Mouse (Mus musculus) frontal cortex, adult (tissue): Measurements from ENCODE around the gene Dtl.

ENCODE experiments used
- ATAC-seq: cut with Nextera tagmentation; 2 replicates; pipeline ENCODE4 v1.9.2; 2017; ENCODE audit warnings: mild to moderate bottlenecking, moderate library complexity, mixed read lengths; ENCODE audit not compliant: low TSS enrichment

Gene Dtl

GRCm38 (mm10) chr1:191579524-191579923 is 4.2 kb upstream of the Dtl start:
- no peak for ATAC-seq

GRCm38 (mm10) chr1:191574871-191575457 is 380 bp downstream of the Dtl start:
- no peak for ATAC-seq

DNA sequence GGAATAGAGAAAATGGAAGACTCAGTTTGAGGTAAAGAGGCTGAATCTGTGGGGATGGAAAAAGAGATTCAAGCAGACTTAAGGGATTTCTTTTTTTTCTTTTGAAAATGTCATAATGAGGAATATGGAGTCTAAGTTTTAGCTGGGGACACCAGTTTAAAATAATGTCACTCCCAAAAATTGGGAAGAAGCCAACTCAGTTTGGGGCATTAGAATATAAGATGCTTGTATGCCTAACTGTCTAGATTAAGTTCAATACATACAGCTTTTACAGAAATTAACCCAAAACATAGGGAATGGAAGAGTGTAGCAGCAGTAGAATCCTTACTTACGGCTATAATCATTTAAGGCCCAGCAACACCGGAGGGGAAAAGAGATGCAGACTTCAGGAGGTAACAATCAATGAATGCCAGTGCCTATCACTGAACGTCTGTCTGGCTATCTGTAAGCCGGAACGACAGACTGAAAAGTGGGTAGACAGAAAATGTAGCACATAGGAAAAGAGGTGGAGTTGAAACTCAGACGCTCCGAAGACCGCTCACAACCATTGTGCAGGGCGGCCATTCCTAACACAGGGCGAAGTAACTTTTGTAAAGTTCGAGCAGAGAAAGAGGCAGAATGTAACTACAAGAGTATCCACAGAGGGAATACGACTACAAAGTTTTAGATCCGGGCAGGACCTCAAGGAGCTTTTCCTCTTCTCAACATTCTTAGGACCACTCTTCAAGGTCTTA is 1.3 kb downstream of the Dtl start:
- no peak for ATAC-seq

GRCm38 (mm10) chr1:191570415-191570814 is 4.9 kb downstream of the Dtl start:
- no peak for ATAC-seq

GRCm38 (mm10) chr1:191569625-191570024 is 5.7 kb downstream of the Dtl start:
- no peak for ATAC-seq

GRCm38 (mm10) chr1:191567859-191568258 is 7.5 kb downstream of the Dtl start:
- ATAC-seq: no peak

DNA sequence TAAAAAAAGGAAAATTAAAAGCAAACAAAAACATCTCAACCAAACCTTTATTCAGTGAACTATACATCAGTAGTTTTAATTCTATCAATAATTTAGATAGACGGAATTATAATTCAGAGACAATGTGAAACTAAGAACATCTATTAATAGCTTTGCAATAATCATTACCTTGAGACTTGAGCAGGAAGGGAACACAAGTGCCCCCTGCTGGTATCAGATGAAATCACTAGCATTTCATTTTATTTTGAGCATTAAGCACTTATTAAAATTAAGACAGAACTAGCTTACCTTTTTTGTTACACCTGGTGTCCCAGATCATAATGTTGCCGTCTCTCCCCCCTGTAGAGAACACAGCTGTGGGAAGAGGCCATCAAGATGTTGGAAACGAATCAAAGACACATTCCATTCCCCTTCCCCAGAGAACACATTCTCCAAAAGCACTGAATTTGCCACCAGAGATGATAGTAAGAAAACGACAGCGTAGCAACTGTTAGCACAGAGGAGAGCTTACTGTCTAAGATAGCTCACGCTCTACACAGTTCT is 12.4 kb downstream of the Dtl start:
- ATAC-seq: no peak

DNA sequence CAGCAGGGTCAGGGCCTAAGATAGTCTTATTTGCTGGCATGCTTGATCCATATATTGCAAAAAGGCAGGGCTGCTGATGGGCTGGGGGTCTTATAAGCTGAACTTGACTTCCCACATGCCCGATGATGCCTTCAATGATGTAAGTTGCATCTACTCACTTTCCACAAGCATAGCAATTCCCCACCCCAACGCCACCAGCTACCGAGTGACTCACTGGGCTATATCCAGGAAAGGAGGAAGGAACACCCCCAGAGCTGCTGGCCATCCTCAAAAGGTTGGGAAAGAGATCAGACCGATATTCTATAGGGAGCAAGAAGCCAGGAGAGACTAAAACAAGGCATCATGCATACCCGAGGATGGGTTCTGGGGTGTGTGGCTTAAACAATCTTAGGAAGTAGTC is 15.6 kb downstream of the Dtl start:
- peak; percentile 52; the same call in 1 of the 2 replicates for ATAC-seq

DNA sequence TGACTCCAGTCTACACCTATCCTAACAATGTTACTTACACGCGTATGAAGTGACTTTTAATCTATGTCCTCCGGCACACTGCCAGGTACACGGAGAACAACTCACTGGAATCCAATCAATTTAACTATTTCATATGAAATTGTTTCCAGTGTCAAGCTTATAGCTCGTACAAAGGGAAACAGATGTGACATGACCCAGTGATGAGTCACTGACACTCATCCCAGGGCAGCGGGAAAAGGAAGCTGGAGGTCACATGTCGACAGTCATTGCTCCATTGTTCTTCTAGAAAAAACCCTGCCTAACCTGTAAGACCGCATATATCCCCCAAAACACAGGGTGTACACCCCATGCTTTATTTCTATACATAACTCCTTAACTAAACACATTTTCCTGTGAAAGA is 18.2 kb downstream of the Dtl start:
- no peak for ATAC-seq

DNA sequence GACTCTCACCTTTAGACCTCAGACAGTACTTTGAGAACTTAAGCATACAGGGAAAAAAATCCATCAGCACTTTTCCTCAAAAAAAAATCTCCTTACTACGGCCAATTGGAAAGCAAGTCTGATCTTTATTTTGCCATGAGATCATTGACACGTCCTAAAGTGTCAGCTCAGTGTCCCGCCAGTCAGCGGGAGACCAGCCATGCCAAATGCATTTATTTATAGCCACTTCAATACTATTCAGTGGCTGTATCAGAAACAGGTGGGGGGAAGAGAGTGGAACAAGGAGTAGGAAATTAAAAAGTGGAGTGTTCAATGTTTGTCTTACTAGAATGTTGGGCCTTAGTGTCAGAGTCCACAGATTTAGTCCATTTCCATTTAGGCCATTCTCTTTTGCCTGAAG is 24.6 kb downstream of the Dtl start:
- ATAC-seq: no peak

DNA sequence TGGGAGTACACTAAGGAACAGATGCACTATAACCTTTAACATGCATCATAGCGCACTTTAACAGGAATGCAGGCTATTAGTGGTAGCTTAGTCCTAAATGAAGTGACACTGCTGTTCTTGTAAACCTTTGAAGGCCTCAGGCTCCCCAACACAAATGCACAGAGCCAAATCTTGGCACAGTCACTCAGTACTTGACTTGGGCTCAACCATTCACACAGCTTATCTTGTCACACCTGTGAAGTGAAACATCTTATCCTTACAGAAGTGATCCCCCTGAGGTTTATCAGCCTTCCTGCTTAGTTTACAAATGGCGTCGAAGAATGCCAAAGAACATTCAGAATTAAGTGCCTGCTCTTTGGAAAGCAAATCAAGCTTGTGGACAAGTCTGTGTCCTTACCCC is 31.6 kb downstream of the Dtl start:
- no peak for ATAC-seq

DNA sequence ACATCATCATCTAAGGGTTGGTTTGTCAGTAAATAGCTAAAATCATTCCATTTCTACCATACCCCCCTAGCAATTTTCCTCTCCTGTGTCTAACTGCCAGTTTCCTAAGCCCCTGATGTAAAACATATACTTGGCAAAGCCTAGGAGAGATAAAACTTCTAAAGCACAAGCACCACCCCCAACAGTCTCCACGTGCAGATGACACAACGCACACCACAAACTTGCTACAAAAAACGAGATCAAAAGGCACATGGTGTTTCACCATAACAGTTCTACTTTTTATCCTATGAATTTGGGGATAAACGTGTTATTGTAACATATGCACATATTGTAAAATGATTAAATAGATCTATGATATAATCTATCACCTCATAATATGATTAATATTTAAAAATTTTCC is 33.7 kb downstream of the Dtl start:
- no peak for ATAC-seq

DNA sequence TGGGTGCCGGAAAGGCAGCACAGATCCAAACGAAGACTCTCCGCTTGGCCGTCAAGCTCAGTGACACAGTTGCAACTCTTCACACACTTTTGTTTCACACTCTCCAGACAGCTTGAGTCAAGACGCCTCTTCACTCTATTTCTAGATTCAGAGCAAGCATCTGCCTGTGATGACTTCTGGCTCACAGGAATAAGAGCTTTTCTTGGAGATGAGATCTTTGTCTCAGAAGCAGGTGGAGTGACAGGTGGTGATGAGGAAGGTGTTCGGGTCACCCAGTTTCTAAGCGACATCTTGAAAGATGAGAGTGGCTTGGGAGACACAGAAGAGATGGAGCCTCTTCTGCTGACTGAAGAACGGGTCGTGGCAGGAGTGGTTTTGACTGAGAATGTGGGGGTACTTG is 34.3 kb downstream of the Dtl start:
- ATAC-seq: peak; percentile 94

GRCm38 (mm10) chr1:191540300-191540699 is 35.0 kb downstream of the Dtl start:
- ATAC-seq: no peak

DNA sequence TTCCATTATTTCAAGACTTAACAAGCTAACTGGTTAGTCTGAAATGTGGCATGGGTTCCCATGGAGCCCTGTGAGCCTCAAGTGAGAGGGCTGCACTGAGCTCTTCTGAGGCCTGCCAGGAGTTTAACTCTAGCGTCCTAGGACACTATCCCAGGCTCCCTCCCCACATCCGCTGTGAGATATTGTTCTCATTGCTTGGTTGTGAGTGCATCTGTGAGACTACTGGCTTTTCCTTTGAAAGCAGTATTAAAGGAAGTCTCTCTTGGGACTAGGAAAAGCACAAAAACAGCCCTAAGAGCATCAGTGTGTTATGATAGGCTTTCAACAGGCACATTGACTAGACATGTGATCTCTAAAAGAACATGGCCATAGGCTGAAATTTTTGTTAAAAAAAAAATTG is 40.4 kb downstream of the Dtl start:
- ATAC-seq: no peak

DNA sequence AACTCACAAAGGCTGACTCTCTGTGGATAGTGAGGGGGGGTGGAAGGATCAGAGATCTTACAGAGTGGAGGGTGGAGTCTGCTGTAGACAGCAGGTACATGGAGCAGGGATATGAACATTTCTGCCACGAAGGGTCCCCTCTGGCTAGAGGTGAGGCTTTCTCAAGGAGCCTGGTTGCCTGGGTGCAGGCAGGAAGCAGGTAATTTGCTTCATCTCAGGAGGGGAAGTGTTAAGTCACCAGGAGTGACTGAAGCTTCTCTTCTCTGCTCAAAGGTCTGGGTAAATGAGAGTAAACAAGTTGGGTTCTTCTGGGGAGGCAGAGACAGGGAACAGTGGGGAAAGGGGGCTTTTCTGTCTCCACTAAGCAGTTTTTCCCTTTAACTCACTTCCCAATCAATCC is 44.3 kb downstream of the Dtl start:
- ATAC-seq: no peak

GRCm38 (mm10) chr1:191529406-191529805 is 45.9 kb downstream of the Dtl start:
- no peak for ATAC-seq

DNA sequence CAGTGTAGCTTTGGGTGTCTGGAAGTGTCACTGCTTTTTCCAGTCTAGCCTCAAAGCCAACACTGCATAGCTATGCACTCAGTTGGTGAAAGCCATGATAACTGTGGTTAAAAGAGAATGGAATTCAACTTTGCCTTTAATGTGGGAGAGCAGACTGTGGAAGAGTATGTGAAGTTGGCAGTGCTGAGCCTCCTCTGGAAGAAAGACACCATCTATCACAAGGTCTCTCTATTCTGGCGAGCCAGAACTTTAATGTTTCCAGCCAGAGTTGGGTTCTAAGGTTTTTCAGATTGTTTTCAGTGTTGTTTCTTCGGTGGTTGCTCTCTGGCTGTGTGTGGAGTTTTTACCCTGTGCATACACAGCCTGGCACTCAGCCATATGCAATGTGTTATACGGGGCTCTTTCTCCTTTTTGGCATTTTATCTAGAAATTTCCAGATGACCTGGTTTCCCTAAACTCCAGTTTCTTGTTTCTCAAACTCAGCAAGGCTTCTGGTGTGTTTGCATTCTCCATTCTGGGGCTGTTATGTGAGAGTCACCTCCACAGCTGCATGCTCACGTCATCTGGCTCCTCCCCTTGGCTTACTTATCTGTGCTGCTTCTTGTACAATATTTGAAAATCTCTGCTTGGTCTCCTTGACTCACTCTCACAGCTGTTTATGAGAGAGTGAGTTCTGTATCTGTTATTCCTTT is 47.3 kb downstream of the Dtl start:
- peak; percentile 66 for ATAC-seq

- peak; percentile 81; the same call in 1 of the 2 replicates for ATAC-seq
Observed at GRCm38 (mm10) chr1:191527089-191527488, 48.3 kb downstream of the Dtl start.

- ATAC-seq: no peak
Observed at GRCm38 (mm10) chr1:191521395-191521794, 53.9 kb downstream of the Dtl start.

- ATAC-seq: no peak
Observed at GRCm38 (mm10) chr1:191520669-191521068, 54.7 kb downstream of the Dtl start.

DNA sequence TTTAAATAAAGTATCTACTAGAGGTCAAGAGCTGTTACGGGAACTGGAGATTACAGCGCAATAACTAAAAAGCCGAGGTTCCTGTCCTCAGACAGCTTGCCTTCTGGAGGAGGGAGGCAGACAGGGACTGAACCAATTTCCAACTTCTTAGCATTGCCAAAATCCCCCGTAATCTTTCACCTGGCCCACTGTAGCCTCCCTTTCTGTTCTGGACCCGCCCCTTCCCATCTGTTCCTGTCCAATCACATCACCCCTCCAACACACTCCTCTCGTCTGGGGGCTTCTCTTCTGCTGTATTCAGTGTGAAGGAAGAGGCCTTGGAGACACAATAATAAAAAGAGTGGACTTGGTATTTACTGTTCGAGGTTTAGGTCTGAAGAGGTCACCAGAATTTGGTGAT is 55.1 kb downstream of the Dtl start:
- no peak for ATAC-seq
